Mouse (Mus musculus): ENCODE measurements around the gene Slc44a5. TPM values are rescaled to one million over a fixed set of nuclear protein-coding genes. Genes with fewer than 3 reads are reported as not detected.
"Not testable (repeated sequence)": the region's sequence is repeated elsewhere in the genome, so short reads cannot be mapped to it uniquely, and the experiment has no call there.

Slc44a5 gene
- polyA plus RNA-seq, 1 experiment from 2014 or later, result 2.2 TPM

DNA sequence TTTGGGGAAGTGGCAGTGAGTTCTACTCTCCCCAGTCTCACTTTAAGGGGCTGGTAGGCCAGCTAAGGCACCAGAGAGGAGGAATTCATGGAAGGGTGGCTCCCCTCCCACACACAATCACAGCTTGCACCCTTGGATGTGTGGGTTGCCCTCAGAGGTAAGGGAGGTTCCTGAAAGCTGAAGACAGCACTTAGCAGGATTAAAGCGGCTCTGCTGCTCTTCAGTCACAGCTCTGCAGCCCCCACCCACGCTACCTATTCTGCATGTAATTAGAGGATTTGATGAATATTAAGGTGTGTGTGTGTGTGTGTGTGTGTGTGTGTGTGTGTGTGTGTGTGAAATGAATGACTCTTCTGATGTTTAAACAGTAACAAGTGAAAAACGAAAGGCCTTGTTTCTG is 163.3 kb downstream of the Slc44a5 start:
- Histone ChIP-seq H3K36me3 (ENCODE audit: control insufficient read depth, insufficient read depth, low read length) (no peaks in the 10 kb centered on the region), H3K9ac (ENCODE audit: low read length) (no peak overlapping the region), H3K4me1 (replicated peaks; ENCODE audit: control insufficient read depth, insufficient read depth, low read length) (no peaks in the 10 kb centered on the region), H3K27ac (ENCODE audit: low read depth, low read length) (no peak overlapping the region), H3K9me3 (ENCODE audit: control insufficient read depth, low read length) (no peaks in the 10 kb centered on the region), H3K4me2 (ENCODE audit: low read depth, low read length, severe bottlenecking) (no peak overlapping the region), H3K4me3 (ENCODE audit: low read depth, low read length) (no peak overlapping the region), H3K27me3 (ENCODE audit: control insufficient read depth, insufficient read depth, low read length) (no peaks in the 10 kb centered on the region)
- ATAC-seq (replicated peaks; ENCODE audit: low FRiP score) (no peak), DNase-seq (ENCODE audit: low spot score) (no peak)
- 70% methylated on average over 3 of the region's 3 CpGs for WGBS

DNA sequence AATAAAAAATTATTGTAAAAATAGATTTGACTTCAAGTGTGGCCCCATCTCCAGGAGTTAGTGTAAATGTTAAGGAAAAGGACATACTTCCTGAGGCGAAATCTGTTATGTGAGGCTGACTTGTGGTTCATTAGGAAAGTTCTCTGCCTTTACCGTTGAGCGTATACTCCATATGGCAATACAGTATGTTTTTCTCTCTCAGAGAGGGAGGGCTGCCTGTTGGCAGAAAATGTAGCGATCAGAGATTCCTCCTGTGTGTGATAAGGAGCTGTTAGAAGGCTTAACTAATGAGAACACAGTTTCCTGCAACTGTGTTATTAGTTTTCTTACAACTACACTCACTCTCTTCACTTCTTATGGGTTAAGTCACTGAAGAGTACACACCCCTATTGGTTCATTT is 168.1 kb downstream of the Slc44a5 start:
- H3K4me2 ChIP-seq (ENCODE audit: low read depth, low read length, severe bottlenecking), result no peak overlapping the region
- DNase-seq (ENCODE audit: low spot score) (no peak), ATAC-seq (replicated peaks; ENCODE audit: low FRiP score) (no peak)
- no peaks in the 10 kb centered on the region for H3K9me3 ChIP-seq (ENCODE audit: control insufficient read depth, low read length)
- H3K36me3 ChIP-seq (ENCODE audit: control insufficient read depth, insufficient read depth, low read length), result no peaks in the 10 kb centered on the region
- H3K9ac ChIP-seq (ENCODE audit: low read length), result no peak overlapping the region
- no peaks in the 10 kb centered on the region for H3K27me3 ChIP-seq (ENCODE audit: control insufficient read depth, insufficient read depth, low read length)
- no peak overlapping the region for H3K4me3 ChIP-seq (ENCODE audit: low read depth, low read length)
- no peak overlapping the region for H3K27ac ChIP-seq (ENCODE audit: low read depth, low read length)
- whole genome bisulfite sequencing, result 91% methylated on average over 4 of the region's 4 CpGs
- no peaks in the 10 kb centered on the region for H3K4me1 ChIP-seq (replicated peaks; ENCODE audit: control insufficient read depth, insufficient read depth, low read length)

DNA sequence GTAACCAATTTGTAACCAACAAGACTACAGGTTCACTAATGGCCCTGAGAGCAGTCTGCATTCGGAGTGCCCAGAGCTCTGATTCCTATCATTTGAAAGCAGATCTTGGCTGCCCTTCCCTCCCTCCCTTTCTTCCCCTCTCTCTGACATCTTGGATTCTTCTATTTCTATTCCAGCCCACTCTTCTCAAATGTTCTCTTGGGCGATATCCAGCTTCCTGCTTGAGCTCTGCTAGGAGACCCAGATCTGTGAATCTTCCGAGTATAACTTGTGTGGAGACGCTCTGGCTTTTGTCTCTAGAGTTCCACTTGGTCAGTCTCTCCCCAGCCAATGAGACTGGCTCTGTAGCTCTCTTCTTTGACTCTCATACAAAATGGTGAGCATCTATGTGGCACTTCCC is 169.4 kb downstream of the Slc44a5 start:
- Histone ChIP-seq H3K4me2 (ENCODE audit: low read depth, low read length, severe bottlenecking) (no peak overlapping the region), H3K4me1 (replicated peaks; ENCODE audit: control insufficient read depth, insufficient read depth, low read length) (no peaks in the 10 kb centered on the region), H3K27me3 (ENCODE audit: control insufficient read depth, insufficient read depth, low read length) (no peaks in the 10 kb centered on the region), H3K9me3 (ENCODE audit: control insufficient read depth, low read length) (no peaks in the 10 kb centered on the region), H3K4me3 (ENCODE audit: low read depth, low read length) (no peak overlapping the region), H3K27ac (ENCODE audit: low read depth, low read length) (no peak overlapping the region), H3K9ac (ENCODE audit: low read length) (no peak overlapping the region), H3K36me3 (ENCODE audit: control insufficient read depth, insufficient read depth, low read length) (no peaks in the 10 kb centered on the region)
- 93% methylated on average over 4 of the region's 4 CpGs for WGBS
- ATAC-seq (replicated peaks; ENCODE audit: low FRiP score), result no peak
- DNase-seq (ENCODE audit: low spot score), result no peak

- no peaks in the 10 kb centered on the region for H3K4me1 ChIP-seq (replicated peaks; ENCODE audit: control insufficient read depth, insufficient read depth, low read length)
- H3K36me3 ChIP-seq (ENCODE audit: control insufficient read depth, insufficient read depth, low read length), result no peaks in the 10 kb centered on the region
- WGBS, result 45% methylated on average over 4 of the region's 4 CpGs
- H3K9ac ChIP-seq (ENCODE audit: low read length), result no peak overlapping the region
- H3K4me3 ChIP-seq (ENCODE audit: low read depth, low read length), result no peak overlapping the region
- DNase-seq (ENCODE audit: low spot score) (no peak), ATAC-seq (replicated peaks; ENCODE audit: low FRiP score) (no peak)
- no peaks in the 10 kb centered on the region for H3K27me3 ChIP-seq (ENCODE audit: control insufficient read depth, insufficient read depth, low read length)
- H3K9me3 ChIP-seq (ENCODE audit: control insufficient read depth, low read length), result no peaks in the 10 kb centered on the region
- H3K4me2 ChIP-seq (ENCODE audit: low read depth, low read length, severe bottlenecking), result no peak overlapping the region
- no peak overlapping the region for H3K27ac ChIP-seq (ENCODE audit: low read depth, low read length)
Measured at GRCm38 (mm10) chr3:154145750-154146149, 172.5 kb downstream of the Slc44a5 start.

GRCm38 (mm10) chr3:154149778-154150177 is 176.5 kb downstream of the Slc44a5 start:
- H3K9ac ChIP-seq (ENCODE audit: low read length), result no peak overlapping the region
- H3K4me2 ChIP-seq (ENCODE audit: low read depth, low read length, severe bottlenecking), result no peak overlapping the region
- no peaks in the 10 kb centered on the region for H3K36me3 ChIP-seq (ENCODE audit: control insufficient read depth, insufficient read depth, low read length)
- H3K27me3 ChIP-seq (ENCODE audit: control insufficient read depth, insufficient read depth, low read length), result no peaks in the 10 kb centered on the region; the same call in 1 of the 2 replicates
- no peak for ATAC-seq (replicated peaks; ENCODE audit: low FRiP score)
- H3K4me3 ChIP-seq (ENCODE audit: low read depth, low read length), result no peak overlapping the region
- no peaks in the 10 kb centered on the region for H3K9me3 ChIP-seq (ENCODE audit: control insufficient read depth, low read length)
- no peak for DNase-seq (ENCODE audit: low spot score)
- WGBS, result 86% methylated on average over 4 of the region's 4 CpGs
- no peaks in the 10 kb centered on the region for H3K4me1 ChIP-seq (replicated peaks; ENCODE audit: control insufficient read depth, insufficient read depth, low read length)
- no peak overlapping the region for H3K27ac ChIP-seq (ENCODE audit: low read depth, low read length)

- H3K4me3 ChIP-seq (ENCODE audit: low read depth, low read length); H3K36me3 ChIP-seq (ENCODE audit: control insufficient read depth, insufficient read depth, low read length); ATAC-seq (replicated peaks; ENCODE audit: low FRiP score); DNase-seq (ENCODE audit: low spot score); H3K27ac ChIP-seq (ENCODE audit: low read depth, low read length); H3K4me1 ChIP-seq (replicated peaks; ENCODE audit: control insufficient read depth, insufficient read depth, low read length); H3K9ac ChIP-seq (ENCODE audit: low read length); H3K9me3 ChIP-seq (ENCODE audit: control insufficient read depth, low read length); H3K27me3 ChIP-seq (ENCODE audit: control insufficient read depth, insufficient read depth, low read length); H3K4me2 ChIP-seq (ENCODE audit: low read depth, low read length, severe bottlenecking): not testable (repeated sequence)
- 74% methylated on average over 3 of the region's 3 CpGs for WGBS
Measured at GRCm38 (mm10) chr3:154153541-154153940, 180.3 kb downstream of the Slc44a5 start.

DNA sequence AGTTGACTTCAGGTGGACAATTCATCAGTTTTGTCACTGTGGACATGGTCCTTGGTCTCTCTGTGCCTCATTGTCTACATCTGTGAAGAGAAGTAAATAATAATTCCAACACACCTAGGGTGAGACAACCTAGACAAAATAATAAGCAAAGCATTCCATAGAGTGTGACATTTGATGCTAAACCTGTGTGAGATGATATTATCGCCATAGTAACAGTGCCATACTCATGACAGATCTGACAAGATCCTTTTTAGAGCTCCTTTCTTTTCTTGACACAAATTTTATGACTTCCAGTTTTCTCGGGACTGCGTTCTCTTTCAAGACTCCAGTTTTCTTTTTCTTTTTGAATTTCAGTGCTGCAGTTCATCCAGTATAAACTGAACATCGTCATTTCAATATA is 192.6 kb downstream of the Slc44a5 start:
- H3K9ac ChIP-seq (ENCODE audit: low read length), result no peak overlapping the region
- 91% methylated on average over 4 of the region's 4 CpGs for WGBS
- ATAC-seq (replicated peaks; ENCODE audit: low FRiP score), result no peak

DNA sequence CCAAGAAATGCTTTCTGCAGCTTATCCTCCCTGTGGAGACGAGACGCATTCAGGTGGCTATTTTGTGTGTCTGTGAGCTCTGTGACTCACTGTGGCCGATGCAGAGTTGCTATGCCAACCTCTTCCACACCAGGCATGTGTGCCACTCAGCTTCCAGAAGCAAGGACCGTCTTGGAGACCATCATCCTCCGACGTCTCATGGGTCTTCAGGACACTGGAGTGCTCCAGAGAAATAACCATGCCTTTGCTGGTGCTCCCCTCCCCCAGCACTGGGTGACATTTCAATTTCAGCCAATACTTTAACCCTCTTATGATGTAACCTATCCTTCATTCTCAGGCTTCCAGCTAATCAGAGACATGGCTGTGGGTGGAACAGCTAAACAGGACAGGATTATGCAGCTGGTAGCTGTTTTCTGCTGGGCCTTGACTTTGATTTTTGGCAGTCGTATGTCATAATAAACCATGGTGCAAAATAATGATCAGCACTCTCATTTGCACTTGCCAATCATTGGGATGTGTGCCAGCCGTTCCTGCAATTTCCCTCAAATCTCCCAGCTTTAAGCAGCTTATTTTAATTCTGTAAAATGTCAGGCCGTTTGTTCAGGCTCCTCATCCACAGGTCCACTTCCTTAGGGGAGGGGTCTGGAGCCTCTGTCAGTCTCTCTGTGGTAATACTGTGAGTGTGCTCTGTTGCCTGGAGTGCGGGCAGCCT is 198.8 kb downstream of the Slc44a5 start:
- H3K36me3 ChIP-seq (ENCODE audit: control insufficient read depth, insufficient read depth, low read length), result no peaks in the 10 kb centered on the region
- DNase-seq (ENCODE audit: low spot score), result no peak
- ATAC-seq (replicated peaks; ENCODE audit: low FRiP score), result peak; percentile 55
- no peak overlapping the region for H3K27ac ChIP-seq (ENCODE audit: low read depth, low read length)
- H3K4me1 ChIP-seq (replicated peaks; ENCODE audit: control insufficient read depth, insufficient read depth, low read length), result peaks cover 7% of the 10 kb centered on the region
- H3K4me3 ChIP-seq (ENCODE audit: low read depth, low read length), result no peak overlapping the region
- H3K4me2 ChIP-seq (ENCODE audit: low read depth, low read length, severe bottlenecking), result no peak overlapping the region
- H3K27me3 ChIP-seq (ENCODE audit: control insufficient read depth, insufficient read depth, low read length), result no peaks in the 10 kb centered on the region
- H3K9ac ChIP-seq (ENCODE audit: low read length), result no peak overlapping the region
- 43% methylated on average over 10 of the region's 10 CpGs for WGBS
- no peaks in the 10 kb centered on the region for H3K9me3 ChIP-seq (ENCODE audit: control insufficient read depth, low read length)

More for the DNA sequence above, 192.6 kb downstream of the Slc44a5 start:
- no peak overlapping the region for H3K27ac ChIP-seq (ENCODE audit: low read depth, low read length)
- H3K27me3 ChIP-seq (ENCODE audit: control insufficient read depth, insufficient read depth, low read length), result no peaks in the 10 kb centered on the region
- no peaks in the 10 kb centered on the region for H3K9me3 ChIP-seq (ENCODE audit: control insufficient read depth, low read length)
- DNase-seq (ENCODE audit: low spot score), result no peak
- no peaks in the 10 kb centered on the region for H3K36me3 ChIP-seq (ENCODE audit: control insufficient read depth, insufficient read depth, low read length)
- no peak overlapping the region for H3K4me2 ChIP-seq (ENCODE audit: low read depth, low read length, severe bottlenecking)
- no peaks in the 10 kb centered on the region for H3K4me1 ChIP-seq (replicated peaks; ENCODE audit: control insufficient read depth, insufficient read depth, low read length)
- no peak overlapping the region for H3K4me3 ChIP-seq (ENCODE audit: low read depth, low read length)

- Histone ChIP-seq H3K27me3 (ENCODE audit: control insufficient read depth, insufficient read depth, low read length) (no peaks in the 10 kb centered on the region), H3K4me2 (ENCODE audit: low read depth, low read length, severe bottlenecking) (no peak overlapping the region), H3K9me3 (ENCODE audit: control insufficient read depth, low read length) (no peaks in the 10 kb centered on the region), H3K36me3 (ENCODE audit: control insufficient read depth, insufficient read depth, low read length) (no peaks in the 10 kb centered on the region), H3K9ac (ENCODE audit: low read length) (no peak overlapping the region), H3K4me1 (replicated peaks; ENCODE audit: control insufficient read depth, insufficient read depth, low read length) (peaks cover 7% of the 10 kb centered on the region), H3K4me3 (ENCODE audit: low read depth, low read length) (no peak overlapping the region), H3K27ac (ENCODE audit: low read depth, low read length) (no peak overlapping the region)
- DNase-seq (ENCODE audit: low spot score) (no peak), ATAC-seq (replicated peaks; ENCODE audit: low FRiP score) (no peak)
- 83% methylated on average over 5 of the region's 5 CpGs for WGBS
Measured at GRCm38 (mm10) chr3:154172593-154172965, 199.3 kb downstream of the Slc44a5 start.

All from forebrain, embryonic 11.5 days (tissue).